Mouse (Mus musculus): ENCODE measurements around the gene Ccdc159.

DNA sequence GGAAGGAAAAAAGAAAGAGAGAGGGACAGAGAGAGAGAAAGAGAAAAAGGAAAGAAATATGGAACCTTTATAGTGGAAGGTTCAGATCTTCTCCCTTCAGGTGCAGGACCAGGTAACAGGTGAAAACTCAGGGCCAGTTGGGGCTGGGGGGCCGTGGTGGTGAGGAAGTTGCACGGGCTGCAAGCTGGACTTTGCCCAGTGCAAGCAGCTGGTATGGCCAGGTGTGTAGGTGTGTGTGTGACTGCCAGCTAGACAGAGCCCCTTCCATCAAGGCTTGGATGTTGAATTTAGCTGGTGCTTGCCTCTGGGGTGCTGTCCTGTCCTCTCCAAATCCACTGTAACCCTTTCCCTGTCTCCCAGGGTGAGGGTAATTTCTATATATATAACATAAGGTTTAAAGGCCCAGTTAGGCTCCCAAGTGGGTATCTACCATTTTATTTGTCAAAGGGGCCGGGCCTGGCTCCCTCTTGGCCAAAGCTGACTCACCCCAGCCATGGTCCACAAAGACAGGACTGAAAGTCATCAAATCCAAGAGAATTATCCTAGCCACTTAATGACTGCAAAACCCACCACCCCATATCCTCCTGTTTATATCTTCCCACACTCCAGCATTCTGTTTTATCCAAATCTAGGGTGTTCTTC is 10.3 kb upstream of the Ccdc159 start:
- TF ChIP-seq CTCF (IDR thresholded peaks at IDR 0.05; ENCODE audit: insufficient read depth, low read length): no peak
- TF ChIP-seq POLR2A (IDR thresholded peaks at IDR 0.05; ENCODE audit: borderline replicate concordance, extremely low read depth, low read depth, low read length): no peak

Measured in lung, adult 2 months (tissue).